ENCODE assay signal across 11 mouse cellular contexts in genomic region chr6:51076861-51077768, GRCm38 (mm10).
DNase-seq lines count a peak whose midpoint lies in the region; ATAC-seq and TF ChIP-seq lines count a peak whose summit lies in the region.
"Had no signal": no experiment of that assay in that cellular context is flagged by ENCODE, and none has a peak within 500 bp of the region (broad histone marks: within the 10 kb centered on the region; RNA-seq: fewer than 3 reads in every experiment).

No protein-coding gene starts in this region.

- no peaks in the 10 kb centered on the region for H3K36me3 ChIP-seq in heart, embryonic 15.5 days
- no peaks in the 10 kb centered on the region for H3K36me3 ChIP-seq in heart, adult 2 months (ENCODE audit: control insufficient read depth, insufficient read depth, low read length)
- H3K36me3 ChIP-seq in hindbrain, embryonic 12.5 days: no peaks in the 10 kb centered on the region
- no peaks in the 10 kb centered on the region for H3K36me3 ChIP-seq in midbrain, embryonic 11.5 days (ENCODE audit: control insufficient read depth, insufficient read depth, low read length)
- H3K36me3 ChIP-seq: stomach, embryonic 15.5 days had no signal

- no peak for TF ChIP-seq CTCF in heart, adult 2 months (IDR thresholded peaks at IDR 0.05)
- no peak for TF ChIP-seq CTCF in brain, embryonic 14.5 days (IDR thresholded peaks at IDR 0.05; ENCODE audit: borderline replicate concordance, extremely low read depth, insufficient read depth, insufficient read length)

- no peak overlapping the region for H3K9ac ChIP-seq in heart, embryonic 15.5 days
- H3K9ac ChIP-seq in heart, adult 2 months (ENCODE audit: low read depth, low read length): no peak overlapping the region
- H3K9ac ChIP-seq in hindbrain, embryonic 12.5 days: no peak overlapping the region
- H3K9ac ChIP-seq in midbrain, embryonic 11.5 days (ENCODE audit: low read length): no peak overlapping the region; the same call in 1 of the 2 replicates
- H3K9ac ChIP-seq: stomach, embryonic 15.5 days had no signal

- no peak for TF ChIP-seq POLR2A in heart, adult 2 months (IDR thresholded peaks at IDR 0.05; ENCODE audit: insufficient read depth, low read depth, low read length)
- TF ChIP-seq POLR2A in brain, embryonic 14.5 days (IDR thresholded peaks at IDR 0.05; ENCODE audit: borderline replicate concordance, extremely low read depth, insufficient read depth, insufficient read length, poor library complexity, severe bottlenecking): no peak

- intact Hi-C loops in heart, adult 2 months (cut with DNase I): no loop called here

- H3K79me2 ChIP-seq in heart, adult 2 months (replicated peaks; ENCODE audit: control insufficient read depth, insufficient read depth, low read length): no peaks in the 10 kb centered on the region

- no peaks in the 10 kb centered on the region for H3K9me3 ChIP-seq in heart, embryonic 15.5 days (replicated peaks)
- no peaks in the 10 kb centered on the region for H3K9me3 ChIP-seq in hindbrain, embryonic 12.5 days (replicated peaks)
- H3K9me3 ChIP-seq in midbrain, embryonic 11.5 days (ENCODE audit: control insufficient read depth, low read length): no peaks in the 10 kb centered on the region
- H3K9me3 ChIP-seq: stomach, embryonic 15.5 days had no signal

- no peaks in the 10 kb centered on the region for H3K27me3 ChIP-seq in heart, embryonic 15.5 days
- H3K27me3 ChIP-seq in heart, adult 2 months (ENCODE audit: control insufficient read depth, insufficient read depth, low read length): no peaks in the 10 kb centered on the region
- H3K27me3 ChIP-seq in hindbrain, embryonic 12.5 days: no peaks in the 10 kb centered on the region
- H3K27me3 ChIP-seq in midbrain, embryonic 11.5 days (ENCODE audit: control insufficient read depth, insufficient read depth, low read length): no peaks in the 10 kb centered on the region
- H3K27me3 ChIP-seq: stomach, embryonic 15.5 days had no signal

- 69% methylated on average over 21 of the region's 21 CpGs for WGBS in heart, embryonic 15.5 days
- 89% methylated on average over 21 of the region's 21 CpGs for WGBS in heart, adult 2 months
- 29% methylated on average over 21 of the region's 21 CpGs for WGBS in hindbrain, embryonic 12.5 days
- WGBS in midbrain, embryonic 11.5 days: 45% methylated on average over 21 of the region's 21 CpGs

- no peak for ATAC-seq in heart, embryonic 15.5 days (replicated peaks; ENCODE audit: insufficient number of reproducible peaks, insufficient read depth, low FRiP score, low read depth)
- peak; percentile 92 for ATAC-seq in hindbrain, embryonic 12.5 days (ENCODE audit: low FRiP score)
- peak; percentile 93 for ATAC-seq in midbrain, embryonic 11.5 days (ENCODE audit: low FRiP score)

- H3K4me3 ChIP-seq in heart, embryonic 15.5 days: no peak overlapping the region
- H3K4me3 ChIP-seq in heart, adult 2 months: no peak overlapping the region
- H3K4me3 ChIP-seq in hindbrain, embryonic 12.5 days: no peak overlapping the region
- no peak overlapping the region for H3K4me3 ChIP-seq in midbrain, embryonic 11.5 days (ENCODE audit: low read depth, low read length)
- H3K4me3 ChIP-seq: erythroblast, embryonic 14.5 days; stomach, embryonic 15.5 days had no signal

- peaks cover 16% of the 10 kb centered on the region for H3K4me1 ChIP-seq in heart, embryonic 15.5 days (replicated peaks)
- peaks cover 1% of the 10 kb centered on the region; the same call in 1 of the 2 replicates for H3K4me1 ChIP-seq in heart, adult 2 months (ENCODE audit: control insufficient read depth, insufficient read depth, low read length)
- peaks cover 34% of the 10 kb centered on the region for H3K4me1 ChIP-seq in hindbrain, embryonic 12.5 days
- peaks cover 34% of the 10 kb centered on the region for H3K4me1 ChIP-seq in midbrain, embryonic 11.5 days (ENCODE audit: control insufficient read depth, insufficient read depth, low read length)

- H3K27ac ChIP-seq in heart, embryonic 15.5 days: peak overlapping the region; percentile 19
- H3K27ac ChIP-seq in heart, adult 2 months: no peak overlapping the region
- peak overlapping the region; percentile 83 for H3K27ac ChIP-seq in hindbrain, embryonic 12.5 days
- peak overlapping the region; percentile 75 for H3K27ac ChIP-seq in midbrain, embryonic 11.5 days (ENCODE audit: low read depth, low read length)
- H3K27ac ChIP-seq: macrophage; stomach, embryonic 15.5 days had no signal

- no peak overlapping the region for H3K4me2 ChIP-seq in heart, embryonic 15.5 days
- 0 out of 2 replicates have a peak overlapping the region, but pooled peaks have one; percentile 7 for H3K4me2 ChIP-seq in hindbrain, embryonic 12.5 days (replicated peaks)
- no peak overlapping the region; the same call in 1 of the 2 replicates for H3K4me2 ChIP-seq in midbrain, embryonic 11.5 days
- H3K4me2 ChIP-seq: stomach, embryonic 15.5 days had no signal

- TF ChIP-seq EP300 in heart, adult 2 months (IDR thresholded peaks at IDR 0.05; ENCODE audit: insufficient read depth, low read depth, low read length): no peak

- no peak for DNase-seq in heart, adult 2 months
- DNase-seq in brain, embryonic 14.5 days (ENCODE audit: low read depth): peak; percentile 97
- peak; percentile 94 for DNase-seq in midbrain, embryonic 11.5 days (ENCODE audit: low spot score, missing footprints)
- no peak for DNase-seq in cerebellum, adult 9-10 months
- no peak for DNase-seq in spleen, postnatal 36 days (ENCODE audit: low spot score in 2 of 2)
- DNase-seq in B cell, adult 2 months: no peak

Comparison
In these comparisons a context has a peak if more than half of its experiments do, and no peak if none do; other contexts are left out.
1. DNase-seq: peak in brain, embryonic 14.5 days (single experiment) and midbrain, embryonic 11.5 days (single experiment); none in heart, adult 2 months (0 of 2), cerebellum, adult 9-10 months (single experiment), spleen, postnatal 36 days (0 of 2) and B cell, adult 2 months (0 of 2).